Mouse (Mus musculus) CH12F3 (cell line): ENCODE data around the gene Rftn1.

Source experiments
- in situ Hi-C: fragments of 300-500 bp; cut with MboI; formaldehyde crosslinking; loops from 2 replicates; pipeline ENCODE4 v1.14.3; 2020; ENCODE audit warnings: low sequenced_read_pairs

The Rftn1 gene

GRCm38 (mm10) chr17:50036751-50037385 lies 153.6 kb downstream of the Rftn1 start:
- in situ Hi-C loops, result no loop called here

- in situ Hi-C loops, result no loop called here
Observed at GRCm38 (mm10) chr17:50033698-50034097, 156.8 kb downstream of the Rftn1 start.

GRCm38 (mm10) chr17:50031548-50032491 lies 158.7 kb downstream of the Rftn1 start:
- in situ Hi-C loops, result no loop called here

- in situ Hi-C loops, result no loop called here
Observed at GRCm38 (mm10) chr17:50025651-50026050, 164.8 kb downstream of the Rftn1 start.

GRCm38 (mm10) chr17:50025173-50025626 lies 165.3 kb downstream of the Rftn1 start:
- in situ Hi-C loops, result no loop called here

GRCm38 (mm10) chr17:50021400-50021799 lies 169.1 kb downstream of the Rftn1 start:
- in situ Hi-C loops, result no loop called here

GRCm38 (mm10) chr17:50020211-50021001 lies 170.1 kb downstream of the Rftn1 start:
- in situ Hi-C loops, result no loop called here

GRCm38 (mm10) chr17:50019819-50020210 lies 170.7 kb downstream of the Rftn1 start:
- in situ Hi-C loops, result no loop called here

- in situ Hi-C loops, result no loop called here
Observed at GRCm38 (mm10) chr17:50019090-50019489, 171.4 kb downstream of the Rftn1 start.

GRCm38 (mm10) chr17:50014708-50015107 lies 175.8 kb downstream of the Rftn1 start:
- in situ Hi-C loops, result no loop called here

- in situ Hi-C loops, result no loop called here
Observed at GRCm38 (mm10) chr17:50013848-50014247, 176.6 kb downstream of the Rftn1 start.

GRCm38 (mm10) chr17:50010096-50010495 lies 180.4 kb downstream of the Rftn1 start:
- in situ Hi-C loops, result no loop called here

GRCm38 (mm10) chr17:50006721-50007351 lies 183.6 kb downstream of the Rftn1 start:
- in situ Hi-C loops, result no loop called here

GRCm38 (mm10) chr17:50006338-50006720 lies 184.1 kb downstream of the Rftn1 start:
- in situ Hi-C loops, result no loop called here

- in situ Hi-C loops, result no loop called here
Observed at GRCm38 (mm10) chr17:50003156-50003555, 187.3 kb downstream of the Rftn1 start.

GRCm38 (mm10) chr17:50002171-50002570 lies 188.3 kb downstream of the Rftn1 start:
- in situ Hi-C loops, result no loop called here

- in situ Hi-C loops, result no loop called here
Observed at GRCm38 (mm10) chr17:50001754-50002153, 188.7 kb downstream of the Rftn1 start.

GRCm38 (mm10) chr17:50000580-50000979 lies 189.9 kb downstream of the Rftn1 start:
- in situ Hi-C loops, result no loop called here

GRCm38 (mm10) chr17:49996626-49997152 lies 193.8 kb downstream of the Rftn1 start:
- in situ Hi-C loops, result no loop called here

GRCm38 (mm10) chr17:49996097-49996496 lies 194.4 kb downstream of the Rftn1 start:
- in situ Hi-C loops, result no loop called here
